Mouse (Mus musculus) left cerebral cortex, adult 8-10 months (tissue): ENCODE results near the gene Pcsk4. TPM values are rescaled to one million over a fixed set of nuclear protein-coding genes. Genes with fewer than 3 reads are reported as not detected.

ENCODE experiments used
- DNase-seq, 2 experiments: peaks; one replicate each; pipeline ENCODE4 v3.0.0; 2022; ENCODE audit warnings: low spot score in 2 of 2
- microRNA-seq, 2 experiments: library from miRNA; unstranded; fragments of <30 nt; microRNA quantifications; one replicate each; pipeline ENCODE4 v1.2.0; 2022
- total RNA-seq, 4 experiments: library from RNA; stranded (reverse); gene quantifications; 2 replicates each; pipeline ENCODE4 v1.2.4; 2022

The Pcsk4 gene
- total RNA-seq, 4 experiments from 2014 or later, result 6.7 to 10.2 (median 8.3) TPM

DNA sequence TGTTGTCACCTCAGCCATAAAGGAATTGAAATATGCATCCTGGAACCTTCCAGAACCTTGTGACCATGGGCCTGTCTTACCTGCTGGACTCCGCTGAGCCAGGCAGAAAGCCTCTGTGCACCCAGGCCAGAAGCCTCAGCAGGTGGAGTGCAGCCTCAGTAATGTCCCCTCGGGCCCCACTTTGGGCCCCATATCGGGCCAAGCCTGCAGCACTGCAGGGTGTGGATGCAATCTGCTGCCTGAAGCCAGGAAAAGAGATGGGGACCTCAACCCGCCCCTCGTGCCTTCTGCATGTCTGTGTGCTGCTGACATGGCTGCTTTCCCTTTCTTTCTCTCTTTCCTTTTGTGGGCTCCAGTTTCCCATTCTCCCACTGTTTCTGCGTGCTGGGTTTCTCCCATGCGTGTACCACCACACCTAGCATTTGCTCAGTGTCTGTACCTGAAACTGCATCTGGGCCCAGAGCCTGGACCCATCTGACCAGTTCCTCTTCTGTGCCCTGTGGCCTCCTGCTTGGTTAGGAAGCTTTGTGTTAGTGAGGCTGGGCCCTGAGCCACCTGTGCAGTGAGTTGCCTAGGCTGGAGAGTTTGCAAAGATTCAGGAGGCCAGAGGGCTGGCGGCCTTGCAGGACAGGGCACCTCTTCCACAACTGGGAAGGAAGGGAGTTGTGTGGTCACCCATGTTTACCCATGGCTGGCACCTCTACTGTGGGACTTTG, 57.3 kb downstream of the Pcsk4 start:
- no peak for DNase-seq

Small RNA genes within 50 kb of the gene (microRNA-seq; reads per million reads assigned to microRNA genes)
- gene Mir6911, result 0.63 to 2.4 reads per million in 2 experiments

Other genes starting within 250 kb of the Pcsk4 start
- gene Sbno2, start 223.9 kb downstream of the Pcsk4 start, total RNA-seq, result 10 to 100 TPM; 16.2 to 32.0 (median 20.3) TPM
- gene Stk11, start 213.7 kb downstream of the Pcsk4 start, total RNA-seq, result 100 to 1,000 TPM; 102 to 111 (median 109) TPM
- gene Atp5d, start 190.9 kb downstream of the Pcsk4 start, total RNA-seq, result 100 to 1,000 TPM; 306 to 342 (median 330) TPM
- gene Cbarp, start 188.7 kb downstream of the Pcsk4 start, total RNA-seq, result 100 to 1,000 TPM; 328 to 363 (median 358) TPM
- 10 to 100 TPM; 48.5 to 76.4 (median 64.1) TPM for gene Midn, start 181.2 kb downstream of the Pcsk4 start, total RNA-seq
- gene Cirbp, start 163.5 kb downstream of the Pcsk4 start, total RNA-seq, result 100 to 1,000 TPM; 124 to 159 (median 143) TPM
- gene 1600002K03Rik, start 156.6 kb downstream of the Pcsk4 start, total RNA-seq, result 1 to 10 TPM; 4.1 to 6.0 (median 5.5) TPM
- gene Efna2, start 150.0 kb downstream of the Pcsk4 start, total RNA-seq, result 1 to 10 TPM; 6.8 to 9.1 (median 7.7) TPM
- 10 to 100 TPM; 41.9 to 51.7 (median 44.1) TPM for gene Mum1, start 103.1 kb downstream of the Pcsk4 start, total RNA-seq
- 100 to 1,000 TPM; 214 to 225 (median 218) TPM for gene Ndufs7, start 80.4 kb downstream of the Pcsk4 start, total RNA-seq
- gene Gamt, start 68.5 kb downstream of the Pcsk4 start, total RNA-seq, result 10 to 100 TPM; 28.8 to 33.6 (median 31.1) TPM
- gene Dazap1, start 68.0 kb downstream of the Pcsk4 start, total RNA-seq, result 10 to 100 TPM; 76.4 to 90.1 (median 83.5) TPM
- gene Rps15, start 37.0 kb downstream of the Pcsk4 start, total RNA-seq, result 1,000 to 10,000 TPM in 1 of 4 experiments, 100 to 1,000 TPM in 3; 922 to 1,007 (median 961) TPM
- 100 to 1,000 TPM; 107 to 125 (median 116) TPM for gene Apc2, start 33.5 kb downstream of the Pcsk4 start, total RNA-seq
- 10 to 100 TPM; 25.7 to 29.0 (median 27.3) TPM for gene 2310011J03Rik, start 9.0 kb downstream of the Pcsk4 start, total RNA-seq
- 10 to 100 TPM; 12.0 to 14.8 (median 13.6) TPM for gene Reep6, start 455 bp upstream of the Pcsk4 start, total RNA-seq
- gene Adamtsl5, start 18.9 kb upstream of the Pcsk4 start, total RNA-seq, result 10 to 100 TPM; 10.7 to 12.1 (median 11.5) TPM
- gene Plk5, start 27.0 kb upstream of the Pcsk4 start, total RNA-seq, result 10 to 100 TPM; 27.8 to 29.4 (median 28.7) TPM
- 10 to 100 TPM; 18.9 to 20.3 (median 19.6) TPM for gene Mex3d, start 58.2 kb upstream of the Pcsk4 start, total RNA-seq
- 100 to 1,000 TPM; 146 to 152 (median 149) TPM for gene Mbd3, start 70.1 kb upstream of the Pcsk4 start, total RNA-seq
- gene Uqcr11, start 77.3 kb upstream of the Pcsk4 start, total RNA-seq, result 100 to 1,000 TPM; 332 to 408 (median 366) TPM
- gene Tcf3, start 104.1 kb upstream of the Pcsk4 start, total RNA-seq, result 10 to 100 TPM; 27.7 to 32.6 (median 31.4) TPM
- gene Onecut3, start 165.3 kb upstream of the Pcsk4 start, total RNA-seq, result not detected
- under 1 TPM in 3 of 4 experiments, not detected in 1; 0.08 to 0.21 (median 0.18) TPM for gene Atp8b3, start 209.6 kb upstream of the Pcsk4 start, total RNA-seq
- 10 to 100 TPM; 40.7 to 46.6 (median 44.7) TPM for gene Rexo1, start 232.1 kb upstream of the Pcsk4 start, total RNA-seq
- 10 to 100 TPM; 53.0 to 65.9 (median 61.2) TPM for gene Klf16, start 247.8 kb upstream of the Pcsk4 start, total RNA-seq